Mouse (Mus musculus) heart, postnatal 0 days (tissue): ENCODE results near the gene Zfp940. TPM values are rescaled to one million over a fixed set of nuclear protein-coding genes. Genes with fewer than 3 reads are reported as not detected.

ENCODE experiments used
- ATAC-seq: fragments of 200-750 bp; cut with Nextera tagmentation; 2 replicates; pipeline ENCODE4 v1.8.0; 2017; ENCODE audit warnings: low read depth, moderate number of reproducible peaks, moderate library complexity; ENCODE audit not compliant: insufficient read depth
- DNase-seq: peaks from one replicate; pipeline ENCODE4 v3.0.0-alpha.2; 2016; ENCODE audit warnings: low spot score
- H3K27ac ChIP-seq: fragments of 300-500 bp; sonication (generic); 2 replicates; pipeline ENCODE4 v1.5.1; 2014; ENCODE audit warnings: low read depth, mild to moderate bottlenecking
- H3K27me3 ChIP-seq: fragments of 300-500 bp; sonication (generic); 2 replicates; pipeline ENCODE4 v1.6.1; 2014; ENCODE audit warnings: low read length, mixed read lengths; ENCODE audit not compliant: control insufficient read depth, insufficient read depth
- H3K36me3 ChIP-seq: fragments of 300-500 bp; sonication (generic); replicated peaks from 2 replicates; pipeline ENCODE4 v1.6.1; 2014; ENCODE audit warnings: low read length, mixed read lengths; ENCODE audit not compliant: control insufficient read depth, insufficient read depth
- H3K4me1 ChIP-seq: fragments of 300-500 bp; sonication (generic); 2 replicates; pipeline ENCODE4 v1.6.1; 2014; ENCODE audit warnings: antibody characterized with exemption; ENCODE audit not compliant: control insufficient read depth, insufficient read depth
- H3K4me2 ChIP-seq: fragments of 300-500 bp; sonication (generic); 2 replicates; pipeline ENCODE4 v1.6.1; 2014; ENCODE audit warnings: low read depth, mild to moderate bottlenecking, low read length, moderate library complexity
- H3K4me3 ChIP-seq: fragments of 300-500 bp; sonication (generic); 2 replicates; pipeline ENCODE4 v1.5.1; 2014; ENCODE audit warnings: low read depth, low read length
- H3K9ac ChIP-seq: fragments of 300-500 bp; sonication (generic); replicated peaks from 2 replicates; pipeline ENCODE4 v1.6.1; 2014; ENCODE audit warnings: low read depth, low read length, mixed read lengths
- H3K9me3 ChIP-seq: fragments of 300-500 bp; sonication (generic); replicated peaks from 2 replicates; pipeline ENCODE4 v1.6.1; 2016; ENCODE audit warnings: low read length; ENCODE audit not compliant: control insufficient read depth
- CTCF ChIP-seq: IDR thresholded peaks from 2 replicates; pipeline ENCODE4 v1.5.1; 2016; ENCODE audit warnings: antibody characterized with exemption, control low read depth, low read depth
- EP300 ChIP-seq: IDR thresholded peaks from 2 replicates; pipeline ENCODE4 v1.6.1; 2016; ENCODE audit warnings: antibody characterized with exemption, low read depth
- WGBS: fragments of 180-500 bp; shearing (Covaris S2); extraction: QIAGEN DNeasy Blood & Tissue Kit; methylation state at CpG from one replicate; pipeline ENCODE4 v1.1.7; 2014; 5-methylcytosine and 5-hydroxymethylcytosine counted together
- polyA plus RNA-seq: library from polyadenylated mRNA; unstranded; fragments of >200 nt; fragmentation: Nextera tagmentation; extraction: Ambion mirVana; gene quantifications from 2 replicates; pipeline ENCODE4 v1.2.1, GENCODE M21; 2015
- total RNA-seq: library from RNA; depleted of rRNA; stranded (reverse); fragments of >200 nt; gene quantifications from 2 replicates; pipeline ENCODE4 v1.2.3, GENCODE M21; 2014; ENCODE audit warnings: low replicate concordance; rRNA removed

Gene Zfp940
- total and polyA plus RNA-seq, 2 experiments from 2014 or later, result 0.55 to 2.7 TPM

- H3K27ac ChIP-seq, result no peak overlapping the region
- no peak overlapping the region for H3K9ac ChIP-seq
- no peaks in the 10 kb centered on the region for H3K4me1 ChIP-seq
- 39% methylated on average over 27 of the region's 27 CpGs for whole genome bisulfite sequencing
- no peak for ATAC-seq
- no peak overlapping the region for H3K4me3 ChIP-seq
- peaks cover 57% of the 10 kb centered on the region for H3K36me3 ChIP-seq
- no peaks in the 10 kb centered on the region for H3K27me3 ChIP-seq
- H3K4me2 ChIP-seq, result no peak overlapping the region
- TF ChIP-seq EP300, result no peak
- no peak for TF ChIP-seq CTCF
- DNase-seq, result no peak
- H3K9me3 ChIP-seq, result peaks cover 10% of the 10 kb centered on the region
Measured at GRCm38 (mm10) chr7:29792906-29793305, 60.6 kb downstream of the Zfp940 start.

GRCm38 (mm10) chr7:29785888-29786287 is 67.6 kb downstream of the Zfp940 start:
- peaks cover 15% of the 10 kb centered on the region; the same call in 1 of the 2 replicates for H3K4me1 ChIP-seq
- ATAC-seq (no peak), DNase-seq (no peak)
- WGBS, result 66% methylated on average over 5 of the region's 5 CpGs
- peak overlapping the region; percentile 90 for H3K4me2 ChIP-seq
- H3K36me3 ChIP-seq, result peaks cover 36% of the 10 kb centered on the region
- H3K4me3 ChIP-seq, result peak overlapping the region; percentile 87
- no peaks in the 10 kb centered on the region for H3K9me3 ChIP-seq
- peak overlapping the region; percentile 90; the same call in 1 of the 2 replicates for H3K9ac ChIP-seq
- no peak overlapping the region for H3K27ac ChIP-seq
- TF ChIP-seq CTCF, result no peak
- no peaks in the 10 kb centered on the region for H3K27me3 ChIP-seq

- DNase-seq (no peak), ATAC-seq (no peak)
- H3K4me2 ChIP-seq, result peak overlapping the region; percentile 90
- no peaks in the 10 kb centered on the region for H3K9me3 ChIP-seq
- H3K4me1 ChIP-seq, result peaks cover 15% of the 10 kb centered on the region; the same call in 1 of the 2 replicates
- peaks cover 27% of the 10 kb centered on the region for H3K36me3 ChIP-seq
- peak overlapping the region; percentile 83; the same call in 1 of the 2 replicates for H3K27ac ChIP-seq
- 45% methylated on average over 8 of the region's 8 CpGs for WGBS
- H3K27me3 ChIP-seq, result no peaks in the 10 kb centered on the region
- TF ChIP-seq EP300, result no peak
- TF ChIP-seq CTCF, result no peak
- peak overlapping the region; percentile 90 for H3K9ac ChIP-seq
- peak overlapping the region; percentile 87 for H3K4me3 ChIP-seq
Measured at GRCm38 (mm10) chr7:29785023-29785422, 68.4 kb downstream of the Zfp940 start.

- ATAC-seq (peak; percentile 93), DNase-seq (peak; percentile 93)
- whole genome bisulfite sequencing, result under 1% methylated on average over 45 of the region's 45 CpGs
- Histone ChIP-seq H3K4me2 (peak within 1 kb of the TSS; percentile 90), H3K4me1 (peaks cover 15% of the 10 kb centered on the region; the same call in 1 of the 2 replicates), H3K9ac (peak within 1 kb of the TSS; percentile 90), H3K4me3 (peak within 1 kb of the TSS; percentile 87), H3K27me3 (no peaks in the 10 kb centered on the region), H3K27ac (peak within 1 kb of the TSS; percentile 83), H3K9me3 (no peaks in the 10 kb centered on the region), H3K36me3 (peaks cover 23% of the 10 kb centered on the region)
- TF ChIP-seq EP300 (no peak), CTCF (no peak)
Measured at GRCm38 (mm10) chr7:29783871-29784551, 69.5 kb downstream of the Zfp940 start, which contains the start of gene Zfp30. TSS of gene Zfp30 (plus strand) at chr7:29783998.

Other genes starting within 250 kb of the Zfp940 start
- not detected in 2 replicates for gene Catsperg2, start 126.6 kb downstream of the Zfp940 start, total RNA-seq
- gene Catsperg2, start 126.6 kb downstream of the Zfp940 start, polyA plus RNA-seq, result not detected in 2 replicates
- 5.3 and 7.4 TPM in 2 replicates for gene Zfp84, start 85.1 kb downstream of the Zfp940 start, total RNA-seq
- 6.0 and 6.1 TPM in 2 replicates for gene Zfp84, start 85.1 kb downstream of the Zfp940 start, polyA plus RNA-seq
- 4.6 and 5.6 TPM in 2 replicates for gene Zfp30, start 69.7 kb downstream of the Zfp940 start, total RNA-seq
- gene Zfp30, start 69.7 kb downstream of the Zfp940 start, polyA plus RNA-seq, result 8.1 and 8.4 TPM in 2 replicates
- 2.4 and 3.1 TPM in 2 replicates for gene Zfp790, start 37.6 kb downstream of the Zfp940 start, total RNA-seq
- gene Zfp790, start 37.6 kb downstream of the Zfp940 start, polyA plus RNA-seq, result 8.3 and 9.3 TPM in 2 replicates
- gene Zfp420, start 6.3 kb upstream of the Zfp940 start, total RNA-seq, result 0.70 and 0.80 TPM in 2 replicates
- 2.2 and 2.5 TPM in 2 replicates for gene Zfp420, start 6.3 kb upstream of the Zfp940 start, polyA plus RNA-seq
- 7.5 and 12.8 TPM in 2 replicates for gene Zfp27, start 52.9 kb upstream of the Zfp940 start, total RNA-seq
- gene Zfp27, start 52.9 kb upstream of the Zfp940 start, polyA plus RNA-seq, result 6.5 and 7.7 TPM in 2 replicates
- 2.5 and 5.3 TPM in 2 replicates for gene Zfp383, start 54.6 kb upstream of the Zfp940 start, total RNA-seq
- 2.5 and 3.0 TPM in 2 replicates for gene Zfp383, start 54.6 kb upstream of the Zfp940 start, polyA plus RNA-seq
- 2.0 and 3.2 TPM in 2 replicates for gene Zfp74, start 100.4 kb upstream of the Zfp940 start, total RNA-seq
- 5.4 and 5.5 TPM in 2 replicates for gene Zfp74, start 100.4 kb upstream of the Zfp940 start, polyA plus RNA-seq
- 38.3 and 39.3 TPM in 2 replicates for gene Zfp568, start 130.3 kb upstream of the Zfp940 start, total RNA-seq
- gene Zfp568, start 130.3 kb upstream of the Zfp940 start, polyA plus RNA-seq, result 9.5 and 13.6 TPM in 2 replicates
- 5.7 and 6.0 TPM in 2 replicates for gene Zfp14, start 197.7 kb upstream of the Zfp940 start, total RNA-seq
- gene Zfp14, start 197.7 kb upstream of the Zfp940 start, polyA plus RNA-seq, result 2.2 and 2.6 TPM in 2 replicates
- gene Zfp82, start 219.2 kb upstream of the Zfp940 start, total RNA-seq, result 0.08 and 0.54 TPM in 2 replicates
- gene Zfp82, start 219.2 kb upstream of the Zfp940 start, polyA plus RNA-seq, result 1.9 and 2.4 TPM in 2 replicates
- not detected in 2 replicates for gene Gm26920, start 236.7 kb upstream of the Zfp940 start, total RNA-seq
- gene Gm26920, start 236.7 kb upstream of the Zfp940 start, polyA plus RNA-seq, result 0.18 TPM in 1 of 2 replicates, not detected in the other
- not detected in 2 replicates for gene Zfp566, start 236.9 kb upstream of the Zfp940 start, total RNA-seq
- gene Zfp566, start 236.9 kb upstream of the Zfp940 start, polyA plus RNA-seq, result 4.1 and 4.6 TPM in 2 replicates
- 33.1 and 54.8 TPM in 2 replicates for gene Zfp260, start 241.1 kb upstream of the Zfp940 start, total RNA-seq
- 54.6 and 57.9 TPM in 2 replicates for gene Zfp260, start 241.1 kb upstream of the Zfp940 start, polyA plus RNA-seq